Mouse (Mus musculus): ENCODE data around the gene Cep55. TPM values are rescaled to one million over a fixed set of nuclear protein-coding genes. Genes with fewer than 3 reads are reported as not detected.

Gene Cep55
- polyA plus RNA-seq, 1 experiment from 2014 or later, result 19.1 TPM

DNA sequence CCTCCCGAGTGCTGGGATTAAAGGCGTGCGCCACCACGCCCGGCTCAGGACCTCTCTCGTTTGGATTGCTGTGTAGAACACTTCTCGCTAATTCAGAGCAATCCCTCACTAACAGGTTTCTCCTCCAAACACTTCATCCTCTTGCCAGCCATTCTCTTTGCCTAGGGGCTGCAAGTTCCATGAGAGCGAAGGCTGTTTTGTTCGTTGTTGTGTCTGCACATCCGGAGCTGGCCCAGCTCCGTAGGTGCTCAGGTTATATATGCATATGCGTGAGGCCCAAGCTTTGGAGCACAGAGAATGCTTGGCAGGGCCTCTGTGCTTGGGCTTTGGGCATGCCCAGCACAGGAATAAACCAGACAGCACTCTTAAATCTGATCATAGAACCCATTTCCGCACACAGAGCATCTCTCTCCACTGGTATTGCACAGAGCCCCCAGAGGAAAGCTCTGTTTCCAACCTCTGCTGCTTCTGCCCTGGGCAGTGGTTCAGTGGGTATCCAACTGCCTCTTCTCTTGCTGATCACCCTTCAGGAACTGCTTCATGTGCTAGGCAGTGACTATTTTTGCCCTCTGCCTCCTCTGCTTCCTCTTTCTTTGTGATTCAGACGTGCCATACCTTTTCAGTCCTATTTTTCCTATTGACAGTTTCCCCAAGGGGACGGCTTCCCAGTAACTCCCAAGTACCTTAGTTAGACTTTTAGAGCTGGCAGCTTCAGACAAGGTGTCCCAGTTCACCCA lies 54.9 kb downstream of the Cep55 start:
- WGBS, result 92% methylated on average over 15 of the region's 15 CpGs
- H3K4me1 ChIP-seq, result no peaks in the 10 kb centered on the region
- no peak overlapping the region for H3K27ac ChIP-seq
- no peaks in the 10 kb centered on the region; the same call in 1 of the 2 replicates for H3K27me3 ChIP-seq
- H3K4me3 ChIP-seq, result no peak overlapping the region
- no peak for ATAC-seq (ENCODE audit: insufficient number of reproducible peaks, insufficient read depth, low FRiP score, low TSS enrichment, low read depth)
- no peaks in the 10 kb centered on the region for H3K9me3 ChIP-seq
- no peak overlapping the region for H3K4me2 ChIP-seq
- H3K36me3 ChIP-seq, result no peaks in the 10 kb centered on the region
- no peak overlapping the region for H3K9ac ChIP-seq

DNA sequence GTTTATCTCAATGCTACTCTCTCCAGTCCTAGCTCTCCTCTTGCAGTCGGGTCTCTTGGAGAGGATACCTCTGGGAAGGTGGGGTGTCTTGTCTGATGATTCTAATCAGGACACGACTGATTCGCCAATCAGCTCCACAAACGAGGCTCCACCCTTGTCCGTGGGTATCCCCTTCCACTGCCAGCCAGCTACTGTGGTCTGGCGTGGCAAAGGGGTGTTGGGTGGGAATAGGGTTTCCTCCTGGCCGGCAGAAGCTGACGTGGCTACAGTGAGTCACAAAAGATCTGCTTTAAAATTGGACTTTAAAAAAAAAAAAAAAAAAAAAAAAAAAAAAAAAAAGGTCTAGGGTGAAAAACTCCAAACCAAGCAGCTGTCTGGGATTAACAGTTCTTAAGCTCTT lies 56.2 kb downstream of the Cep55 start:
- H3K36me3 ChIP-seq, result no peaks in the 10 kb centered on the region
- no peak overlapping the region for H3K4me2 ChIP-seq
- H3K9me3 ChIP-seq, result no peaks in the 10 kb centered on the region
- ATAC-seq (ENCODE audit: insufficient number of reproducible peaks, insufficient read depth, low FRiP score, low TSS enrichment, low read depth), result no peak
- no peak overlapping the region for H3K4me3 ChIP-seq
- no peak overlapping the region for H3K9ac ChIP-seq
- H3K27ac ChIP-seq, result no peak overlapping the region
- 70% methylated on average over 8 of the region's 8 CpGs for WGBS
- H3K27me3 ChIP-seq, result no peaks in the 10 kb centered on the region
- H3K4me1 ChIP-seq, result no peaks in the 10 kb centered on the region

DNA sequence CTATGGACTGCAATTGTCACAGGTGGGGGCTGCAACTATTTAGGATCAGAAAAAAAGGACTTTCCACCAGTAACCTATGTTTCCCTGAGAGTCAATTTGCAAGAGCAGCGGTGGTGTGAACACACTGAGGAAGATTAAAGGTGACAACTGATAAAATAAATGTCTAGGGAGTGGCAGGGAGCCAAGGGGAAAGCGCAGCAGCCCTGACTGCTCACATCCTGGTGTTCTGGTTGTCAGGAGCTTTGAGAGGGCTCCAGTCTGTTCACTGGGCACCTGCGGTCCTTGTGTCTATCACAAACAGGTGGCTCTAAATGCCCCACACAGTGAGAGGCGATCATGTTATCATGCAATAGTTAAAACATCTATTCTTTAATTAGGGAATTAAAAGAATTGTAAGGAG lies 57.8 kb downstream of the Cep55 start:
- H3K9ac ChIP-seq, result no peak overlapping the region
- no peaks in the 10 kb centered on the region for H3K27me3 ChIP-seq
- WGBS, result 40% methylated on average over 4 of the region's 4 CpGs
- ATAC-seq (ENCODE audit: insufficient number of reproducible peaks, insufficient read depth, low FRiP score, low TSS enrichment, low read depth), result no peak
- H3K4me3 ChIP-seq, result no peak overlapping the region
- H3K36me3 ChIP-seq, result no peaks in the 10 kb centered on the region
- no peak overlapping the region for H3K27ac ChIP-seq
- H3K4me2 ChIP-seq, result no peak overlapping the region
- H3K4me1 ChIP-seq, result no peaks in the 10 kb centered on the region
- H3K9me3 ChIP-seq, result no peaks in the 10 kb centered on the region

DNA sequence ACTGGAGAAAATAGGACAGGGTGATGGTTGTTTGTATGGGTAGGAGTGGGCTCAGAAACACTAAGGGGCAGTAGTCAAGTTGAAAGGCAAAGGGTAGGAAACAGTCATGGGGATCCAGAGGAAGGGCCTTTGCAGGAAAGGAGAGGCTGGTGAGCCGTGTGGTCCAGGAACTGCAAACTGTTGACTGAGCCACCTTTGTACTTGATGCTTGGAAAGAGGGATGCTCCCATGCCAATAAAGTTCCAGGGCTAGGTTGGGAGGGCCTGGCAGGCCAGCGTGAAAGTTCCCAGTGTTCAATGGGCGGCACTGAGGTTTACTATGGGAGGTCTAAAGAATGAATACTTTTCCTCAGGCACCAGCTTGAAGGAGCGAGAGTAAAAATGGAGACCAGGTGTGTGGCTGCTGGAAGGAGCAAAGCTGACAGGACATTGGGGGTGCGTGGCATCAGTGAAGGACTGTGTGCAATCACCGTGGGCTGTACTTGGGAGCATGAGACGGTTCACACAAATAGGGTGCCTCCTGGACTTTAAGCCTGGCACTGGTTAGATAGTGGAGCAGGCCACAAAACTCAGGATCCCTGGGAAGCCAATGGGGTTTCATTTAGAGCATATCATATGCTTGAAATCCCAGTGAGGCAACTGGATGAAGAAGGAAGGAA lies 60.2 kb downstream of the Cep55 start:
- H3K27ac ChIP-seq, result no peak overlapping the region
- H3K4me2 ChIP-seq, result no peak overlapping the region
- H3K9ac ChIP-seq, result no peak overlapping the region
- no peak overlapping the region for H3K4me3 ChIP-seq
- ATAC-seq (ENCODE audit: insufficient number of reproducible peaks, insufficient read depth, low FRiP score, low TSS enrichment, low read depth), result no peak
- H3K27me3 ChIP-seq, result no peaks in the 10 kb centered on the region
- 87% methylated on average over 7 of the region's 7 CpGs for WGBS
- no peaks in the 10 kb centered on the region for H3K4me1 ChIP-seq
- no peaks in the 10 kb centered on the region for H3K9me3 ChIP-seq
- no peaks in the 10 kb centered on the region for H3K36me3 ChIP-seq

DNA sequence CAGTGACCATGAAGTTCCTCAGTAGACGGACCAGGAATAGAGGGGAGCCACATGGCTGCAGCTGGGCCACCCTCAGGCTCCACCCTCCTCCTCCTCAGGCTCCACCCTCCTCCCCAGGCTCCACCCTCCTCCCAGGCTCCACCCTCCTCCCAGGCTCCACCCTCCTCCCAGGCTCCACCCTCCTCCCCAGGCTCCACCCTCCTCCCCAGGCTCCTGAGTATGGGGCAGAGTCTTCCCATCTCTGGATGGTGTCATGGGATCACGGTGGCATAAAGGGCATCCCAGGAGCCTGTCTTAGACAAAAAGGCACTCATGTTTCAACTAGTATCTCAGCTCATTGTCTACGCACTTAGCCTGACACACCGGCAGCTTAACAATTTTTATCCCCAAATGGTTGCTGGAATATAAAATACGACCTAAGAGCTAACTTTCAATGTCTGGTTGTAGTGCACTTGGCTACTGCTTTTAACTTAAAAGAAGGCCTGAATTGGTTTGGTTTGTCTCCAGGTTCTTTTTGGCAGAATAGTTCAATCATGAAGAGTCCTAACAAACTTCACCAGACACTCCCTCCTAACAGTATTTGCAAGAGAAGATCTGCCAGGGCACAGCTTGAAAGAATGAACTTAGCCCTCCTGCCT lies 65.4 kb downstream of the Cep55 start:
- Histone ChIP-seq H3K9ac (no peak overlapping the region), H3K27me3 (peaks cover 38% of the 10 kb centered on the region), H3K9me3 (no peaks in the 10 kb centered on the region), H3K4me3 (no peak overlapping the region), H3K27ac (no peak overlapping the region), H3K4me1 (peaks cover 8% of the 10 kb centered on the region; the same call in 1 of the 2 replicates), H3K36me3 (no peaks in the 10 kb centered on the region), H3K4me2 (no peak overlapping the region)
- WGBS, result 83% methylated on average over 5 of the region's 5 CpGs
- ATAC-seq (ENCODE audit: insufficient number of reproducible peaks, insufficient read depth, low FRiP score, low TSS enrichment, low read depth), result no peak

DNA sequence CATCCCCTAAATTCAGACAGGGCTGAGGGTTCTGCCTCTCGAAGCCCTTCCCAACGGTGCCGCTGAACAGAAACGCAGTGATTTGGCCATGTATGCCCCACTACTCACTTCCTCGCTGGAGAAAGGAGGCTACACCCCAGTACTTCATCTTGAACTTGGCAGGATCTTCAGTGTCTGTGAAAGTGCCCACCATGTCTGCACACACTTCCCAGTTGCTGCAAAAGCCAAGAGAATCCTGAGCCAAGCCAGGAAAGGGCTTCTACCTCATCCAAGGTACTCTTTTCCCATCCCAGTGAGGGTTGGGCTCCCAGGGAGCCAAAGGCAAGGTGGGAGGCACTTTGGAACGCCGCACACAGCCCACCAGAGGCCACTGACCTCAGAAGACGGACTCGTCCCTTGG lies 69.1 kb downstream of the Cep55 start:
- 37% methylated on average over 9 of the region's 9 CpGs for WGBS
- ATAC-seq (ENCODE audit: insufficient number of reproducible peaks, insufficient read depth, low FRiP score, low TSS enrichment, low read depth), result no peak
- no peaks in the 10 kb centered on the region for H3K36me3 ChIP-seq
- H3K4me3 ChIP-seq, result peak overlapping the region; percentile 55
- no peaks in the 10 kb centered on the region for H3K9me3 ChIP-seq
- H3K27me3 ChIP-seq, result peaks cover 47% of the 10 kb centered on the region
- H3K4me1 ChIP-seq, result peaks cover 8% of the 10 kb centered on the region; the same call in 1 of the 2 replicates
- H3K4me2 ChIP-seq, result peak overlapping the region; percentile 86
- no peak overlapping the region for H3K27ac ChIP-seq
- H3K9ac ChIP-seq, result peak overlapping the region; percentile 64; the same call in 1 of the 2 replicates

Other genes with a start within 250 kb of the Cep55 start
- 12.2 and 12.7 TPM in 2 replicates for gene Myof, start 11.4 kb upstream of the Cep55 start, polyA plus RNA-seq (2015; fragmentation: Nextera tagmentation; extraction: Ambion mirVana)
- not detected in 2 replicates for gene Ffar4, start 42.1 kb downstream of the Cep55 start, polyA plus RNA-seq (2015; fragmentation: Nextera tagmentation; extraction: Ambion mirVana)
- gene Rbp4, start 70.3 kb downstream of the Cep55 start, polyA plus RNA-seq (2015; fragmentation: Nextera tagmentation; extraction: Ambion mirVana), result 2.3 and 21.4 TPM in 2 replicates
- not detected in 2 replicates for gene Pde6c, start 77.8 kb downstream of the Cep55 start, polyA plus RNA-seq (2015; fragmentation: Nextera tagmentation; extraction: Ambion mirVana)
- gene Fra10ac1, start 169.1 kb downstream of the Cep55 start, polyA plus RNA-seq (2015; fragmentation: Nextera tagmentation; extraction: Ambion mirVana), result 46.0 and 48.0 TPM in 2 replicates
- gene Lgi1, start 209.5 kb downstream of the Cep55 start, polyA plus RNA-seq (2015; fragmentation: Nextera tagmentation; extraction: Ambion mirVana), result 0.77 and 1.7 TPM in 2 replicates

All from embryonic facial prominence, embryonic 13.5 days (tissue).